Mouse (Mus musculus): Measurements from ENCODE around the gene Gm17577.
"Not testable (repeated sequence)": the region's sequence is repeated elsewhere in the genome, so short reads cannot be mapped to it uniquely, and the experiment has no call there.

Gene Gm17577

GRCm38 (mm10) chrX:123246807-123247206 lies at the start of gene Gm17577:
Gm17577 (minus strand) TSS chrX:123246907.
- DNase-seq = not testable (repeated sequence)

GRCm38 (mm10) chrX:123222381-123222780 lies 24.3 kb downstream of the Gm17577 start, which contains the start of gene Srsx:
Srsx (minus strand) TSS chrX:123222481.
- not testable (repeated sequence) for DNase-seq
